Mouse (Mus musculus) CH12.LX (cell line): ENCODE measurements around the gene Cebpz. TPM values are rescaled to one million over a fixed set of nuclear protein-coding genes. Genes with fewer than 3 reads are reported as not detected.
A peak's percentile ranks its signal among the peaks of the same experiment; 100 is the strongest.

Experiments
- DNase-seq: peaks from one replicate; pipeline ENCODE4 v3.0.0-alpha.2; 2013; ENCODE audit errors: extremely low read depth
- H3K27ac ChIP-seq: 2 replicates; pipeline ENCODE4 v1.5.1; 2012; ENCODE audit warnings: low read depth, mild to moderate bottlenecking, control low read depth, moderate library complexity; ENCODE audit not compliant: insufficient read depth
- H3K27me3 ChIP-seq: replicated peaks from 2 replicates; pipeline ENCODE3; 2012; ENCODE audit warnings: inconsistent platforms
- H3K36me3 ChIP-seq, 2 experiments: replicated peaks in 1 of 2; 2 replicates each; pipeline versions ENCODE3 to v1.6.1; 2012; ENCODE audit warnings: inconsistent platforms in 1 of 2, low read length in 1 of 2, mild to moderate bottlenecking in 1 of 2, mixed read lengths in 1 of 2, moderate library complexity in 1 of 2; ENCODE audit not compliant: control insufficient read depth in 1 of 2, insufficient read depth in 1 of 2
- H3K4me1 ChIP-seq, 2 experiments: 2 replicates each; pipeline ENCODE4 v1.6.1; 2012; ENCODE audit warnings: inconsistent platforms in 1 of 2, moderate library complexity in 1 of 2; ENCODE audit not compliant: insufficient read depth in 2 of 2, control insufficient read depth in 1 of 2
- H3K4me2 ChIP-seq: 2 replicates; pipeline ENCODE4 v1.6.1; 2012; ENCODE audit warnings: low read depth, mild to moderate bottlenecking, control low read depth; ENCODE audit not compliant: poor library complexity, insufficient read depth, severe bottlenecking
- H3K4me3 ChIP-seq, 3 experiments: fragments of 150-350 bp in 1 of 3; sonication (generic) in 1 of 3; replicated peaks in 1 of 3; 2 replicates each; pipeline versions ENCODE3 to v1.5.1; 2011 to 2012; ENCODE audit warnings: low read depth in 2 of 3, low read length in 2 of 3, mild to moderate bottlenecking in 2 of 3, moderate library complexity in 2 of 3, control low read depth in 1 of 3, improper control_type of control experiment in 1 of 3, inconsistent platforms in 1 of 3, mixed read lengths in 1 of 3; ENCODE audit not compliant: poor library complexity in 1 of 3
- H3K79me2 ChIP-seq: replicated peaks from 2 replicates; pipeline ENCODE4 v1.6.1; 2012; ENCODE audit warnings: mild to moderate bottlenecking, moderate library complexity; ENCODE audit not compliant: control insufficient read depth, poor library complexity, insufficient read depth, severe bottlenecking; ENCODE audit errors: extremely low read depth
- H3K9ac ChIP-seq: 2 replicates; pipeline ENCODE4 v1.6.1; 2012; ENCODE audit warnings: low read depth, mild to moderate bottlenecking, control low read depth, moderate library complexity; ENCODE audit not compliant: insufficient read depth
- H3K9me3 ChIP-seq: replicated peaks from 2 replicates; pipeline ENCODE3; 2012; ENCODE audit warnings: low read length, inconsistent platforms, mixed read lengths
- CHD1 ChIP-seq: IDR thresholded peaks from 2 replicates; pipeline ENCODE4 v1.6.1; 2012; ENCODE audit warnings: low read depth, low read length, improper control_type of control experiment, inconsistent platforms
- CTCF ChIP-seq, 2 experiments: IDR thresholded peaks in 1 of 2; conservative IDR thresholded peaks in 1 of 2; 2 replicates each; pipeline ENCODE4 v1.5.1; 2011 to 2012; ENCODE audit warnings: low read depth in 2 of 2, low read length in 2 of 2, improper control_type of control experiment in 1 of 2, inconsistent platforms in 1 of 2, mild to moderate bottlenecking in 1 of 2, moderate library complexity in 1 of 2
- E2F4 ChIP-seq: IDR thresholded peaks from 2 replicates; pipeline ENCODE4 v1.6.1; 2011; ENCODE audit warnings: low read depth, low read length, improper control_type of control experiment; ENCODE audit not compliant: insufficient replicate concordance
- ELF1 ChIP-seq: IDR thresholded peaks from 2 replicates; pipeline ENCODE4 v1.6.1; 2014; ENCODE audit warnings: low read depth, mild to moderate bottlenecking, inconsistent platforms, low read length, improper control_type of control experiment
- EP300 ChIP-seq: IDR thresholded peaks from 2 replicates; pipeline ENCODE4 v1.6.1; 2011; ENCODE audit warnings: low read length, improper control_type of control experiment
- GABPA ChIP-seq: IDR thresholded peaks from 2 replicates; pipeline ENCODE4 v1.6.1; 2012; ENCODE audit warnings: low read depth, low read length, improper control_type of control experiment, inconsistent platforms; ENCODE audit not compliant: insufficient replicate concordance
- JUN ChIP-seq: IDR thresholded peaks from 2 replicates; pipeline ENCODE4 v1.6.1; 2011; ENCODE audit warnings: low read depth, mild to moderate bottlenecking, low read length, improper control_type of control experiment, moderate library complexity; ENCODE audit not compliant: insufficient read depth
- JUND ChIP-seq: conservative IDR thresholded peaks from 2 replicates; pipeline ENCODE4 v1.6.1; 2011; ENCODE audit warnings: low read depth, low read length, improper control_type of control experiment
- KAT2A ChIP-seq: IDR thresholded peaks from 2 replicates; pipeline ENCODE4 v1.6.1; 2012; ENCODE audit warnings: low read length, improper control_type of control experiment, inconsistent platforms; ENCODE audit not compliant: insufficient replicate concordance
- MAFK ChIP-seq: IDR thresholded peaks from 2 replicates; pipeline ENCODE4 v1.6.1; 2011; ENCODE audit warnings: low read length, improper control_type of control experiment; ENCODE audit not compliant: insufficient replicate concordance
- MAX ChIP-seq: IDR thresholded peaks from 2 replicates; pipeline ENCODE4 v1.6.1; 2011; ENCODE audit warnings: low read length, improper control_type of control experiment
- MYC ChIP-seq: IDR thresholded peaks from 2 replicates; pipeline ENCODE4 v1.6.1; 2011; ENCODE audit warnings: low read depth, mild to moderate bottlenecking, improper control_type of control experiment, low read length
- NELFE ChIP-seq: IDR thresholded peaks from 2 replicates; pipeline ENCODE4 v1.6.1; 2011; ENCODE audit warnings: low read depth, low read length, improper control_type of control experiment
- POLR2A ChIP-seq: IDR thresholded peaks from 2 replicates; pipeline ENCODE4 v1.6.1; 2011; ENCODE audit warnings: low read depth, mild to moderate bottlenecking, improper control_type of control experiment, low read length
- RAD21 ChIP-seq: IDR thresholded peaks from 2 replicates; pipeline ENCODE4 v1.6.1; 2011; ENCODE audit warnings: low read depth, mild to moderate bottlenecking, low read length, improper control_type of control experiment, moderate library complexity
- USF1 ChIP-seq: IDR thresholded peaks from 2 replicates; pipeline ENCODE4 v1.6.1; 2014; ENCODE audit warnings: low read depth, mild to moderate bottlenecking, inconsistent platforms, low read length, improper control_type of control experiment
- USF2 ChIP-seq: conservative IDR thresholded peaks from 2 replicates; pipeline ENCODE4 v1.6.1; 2011; ENCODE audit warnings: low read depth, low read length, improper control_type of control experiment
- ZC3H11A ChIP-seq: IDR thresholded peaks from 2 replicates; pipeline ENCODE4 v1.6.1; 2012; ENCODE audit warnings: low read depth, mild to moderate bottlenecking, inconsistent platforms, low read length, improper control_type of control experiment
- ZKSCAN1 ChIP-seq: IDR thresholded peaks from 2 replicates; pipeline ENCODE4 v1.6.1; 2012; ENCODE audit warnings: low read depth, inconsistent platforms, low read length, improper control_type of control experiment, borderline replicate concordance
- dilution Hi-C: fragments of 300-500 bp; cut with MboI; formaldehyde crosslinking; loops from 2 replicates; pipeline ENCODE4 v1.14.3; 2020; ENCODE audit warnings: low sequenced_read_pairs; ENCODE audit not compliant: extremely low pct_unique_long_range_greater_than_20kb, extremely low pct_ligation_motif_present
- in situ Hi-C: fragments of 300-500 bp; cut with MboI; formaldehyde crosslinking; loops from 3 replicates; pipeline ENCODE4 v1.14.3; 2019; ENCODE audit warnings: low sequenced_read_pairs, low pct_ligation_motif_present, low pct_unique_long_range_greater_than_20kb, mixed read lengths
- polyA plus RNA-seq: library from polyadenylated mRNA; unstranded; fragments of >175 nt; gene quantifications from 2 replicates; pipeline ENCODE4 v1.2.1, GENCODE M21; 2012; ENCODE audit warnings: low read depth; ENCODE audit not compliant: insufficient read length
- total RNA-seq, 2 experiments: library from RNA; depleted of rRNA; stranded (reverse); fragments of 300-350 nt in 1 of 2; fragments of >200 nt in 1 of 2; gene quantifications; 2 replicates each; pipeline ENCODE4 v1.2.3; 2012 to 2014

The Cebpz gene
- total and polyA plus RNA-seq, 3 experiments = 43.3 to 70.1 (median 61.2) TPM

- no peaks in the 10 kb centered on the region for H3K36me3 ChIP-seq
- no peaks in the 10 kb centered on the region for H3K79me2 ChIP-seq
- dilution Hi-C loops = no loop called here
- no peak overlapping the region for H3K4me3 ChIP-seq
- H3K27ac ChIP-seq = no peak overlapping the region
- in situ Hi-C loops = no loop called here
- no peaks in the 10 kb centered on the region for H3K27me3 ChIP-seq
- H3K4me2 ChIP-seq = no peak overlapping the region
- H3K9me3 ChIP-seq = no peaks in the 10 kb centered on the region
- H3K4me1 ChIP-seq = peaks cover 2 to 6% of the 10 kb centered on the region in 2 experiments; a peak in 2 of 4 replicates
- H3K9ac ChIP-seq = no peak overlapping the region
- DNase-seq = no peak
- no peak for TF ChIP-seq JUN
- peak in 1 of 2 experiments; percentile 36; a peak in 2 of 4 replicates for TF ChIP-seq CTCF (conservative IDR thresholded peaks at IDR 0.05 in 1 of 2, IDR thresholded peaks at IDR 0.05 in 1 of 2; ENCODE audit: low read depth in 2 of 2, low read length in 2 of 2)
- no peak for TF ChIP-seq ZC3H11A
- TF ChIP-seq E2F4 = no peak
- no peak for TF ChIP-seq CHD1
- peak; percentile 48 for TF ChIP-seq RAD21
- no peak for TF ChIP-seq MAX
- TF ChIP-seq USF1 = no peak
Observed at GRCm38 (mm10) chr17:78983166-78983565, 46.3 kb upstream of the Cebpz start.

- Histone ChIP-seq H3K4me2 (no peak overlapping the region), H3K9ac (no peak overlapping the region), H3K36me3 (no peaks in the 10 kb centered on the region), H3K27ac (no peak overlapping the region), H3K27me3 (no peaks in the 10 kb centered on the region), H3K4me1 (no peaks in the 10 kb centered on the region; a peak in 1 of 4 replicates), H3K4me3 (no peak overlapping the region), H3K9me3 (no peaks in the 10 kb centered on the region), H3K79me2 (no peaks in the 10 kb centered on the region)
- in situ Hi-C loops (no loop called here), dilution Hi-C loops (no loop called here)
- TF ChIP-seq MYC = no peak
- no peak for TF ChIP-seq ELF1
- TF ChIP-seq USF2 = no peak
- no peak for TF ChIP-seq MAFK
- DNase-seq = no peak
Observed at GRCm38 (mm10) chr17:78968500-78968899, 31.6 kb upstream of the Cebpz start.

GRCm38 (mm10) chr17:78966092-78966883, 29.4 kb upstream of the Cebpz start:
- no peak overlapping the region for H3K27ac ChIP-seq
- H3K79me2 ChIP-seq = no peaks in the 10 kb centered on the region
- H3K27me3 ChIP-seq = no peaks in the 10 kb centered on the region
- DNase-seq = no peak
- H3K9ac ChIP-seq = no peak overlapping the region
- no peak for TF ChIP-seq GABPA
- no peak for TF ChIP-seq USF1
- no peak for TF ChIP-seq POLR2A
- no peak for TF ChIP-seq JUND
- TF ChIP-seq MAX = no peak
- no peak for TF ChIP-seq KAT2A
- no peak for TF ChIP-seq ZKSCAN1
- no peak for TF ChIP-seq CTCF (conservative IDR thresholded peaks at IDR 0.05 in 1 of 2, IDR thresholded peaks at IDR 0.05 in 1 of 2; ENCODE audit: low read depth in 2 of 2, low read length in 2 of 2)
- no peak for TF ChIP-seq NELFE
- TF ChIP-seq EP300 = no peak
- no peak overlapping the region for H3K4me3 ChIP-seq
- H3K9me3 ChIP-seq = no peaks in the 10 kb centered on the region
- H3K4me2 ChIP-seq = no peak overlapping the region
- dilution Hi-C loops = no loop called here
- H3K4me1 ChIP-seq = peaks cover 0 to 3% of the 10 kb centered on the region in 2 experiments; a peak in 1 of 4 replicates
- in situ Hi-C loops = no loop called here
- no peaks in the 10 kb centered on the region for H3K36me3 ChIP-seq
